Mouse (Mus musculus): ENCODE measurements around the gene Olfr800.

Gene Olfr800

DNA sequence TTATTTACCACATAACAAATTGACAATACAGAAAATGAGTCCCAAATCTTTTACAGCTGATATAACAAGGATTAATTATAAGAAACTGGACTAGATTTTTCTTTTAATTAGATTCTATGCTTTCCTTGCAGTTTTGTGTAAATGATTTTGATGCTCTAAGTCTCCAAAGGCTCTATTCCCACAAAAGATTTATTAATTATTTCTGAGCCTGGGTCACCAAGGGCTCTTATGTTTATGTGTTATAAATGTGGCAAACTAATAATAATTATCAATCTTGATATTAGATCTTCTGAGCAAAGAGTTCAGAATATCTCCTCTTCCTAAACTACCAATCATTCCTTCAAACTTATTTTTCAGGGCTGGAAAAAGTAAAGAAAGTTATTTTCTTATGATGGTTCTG, at the start of gene Olfr800:
Olfr800 (plus strand) TSS at position 301 of the 400 bp plus-strand sequence.
- DNase-seq: no peak

DNA sequence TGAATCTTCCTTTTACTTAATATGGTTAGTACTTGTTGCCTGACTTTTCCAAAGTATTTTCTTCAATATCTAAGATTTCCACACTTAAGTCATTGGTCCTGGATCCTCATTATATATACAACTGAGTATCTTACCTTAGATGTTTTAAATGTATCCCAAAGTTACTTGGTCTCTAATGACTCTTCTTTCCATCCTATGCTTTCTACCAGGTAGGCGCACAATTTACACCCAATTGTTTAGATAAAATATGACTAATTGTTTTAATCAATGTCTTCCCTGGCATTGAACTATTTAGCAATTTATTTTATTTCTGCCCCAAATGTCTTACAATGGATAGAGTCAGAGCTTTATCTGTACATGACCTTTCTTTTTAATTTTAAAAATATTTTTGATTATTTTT, 45.0 kb upstream of the Olfr800 start, which contains the start of gene Olfr796:
Olfr796 (minus strand) TSS at position 101 of the 400 bp plus-strand sequence.
- no peak for DNase-seq

DNA sequence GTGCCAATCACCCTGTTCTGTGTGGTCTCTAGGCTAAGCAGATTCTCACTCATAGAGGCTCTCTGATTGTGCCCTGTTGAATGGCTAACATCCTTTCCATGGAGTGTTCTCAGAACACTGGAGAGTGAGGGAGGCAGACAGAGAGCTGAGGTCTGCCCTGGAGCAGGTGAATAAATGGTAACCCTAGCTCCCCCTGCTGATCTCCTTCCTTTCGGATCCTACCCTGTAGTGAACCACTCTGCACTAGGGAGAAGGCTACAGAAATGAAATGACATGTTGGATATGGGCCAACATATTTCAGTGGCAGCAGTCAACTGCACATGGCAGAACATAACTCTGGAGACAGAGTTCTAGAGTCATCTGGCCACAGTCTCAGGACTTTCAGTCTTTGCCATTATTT, 35.8 kb upstream of the Olfr800 start:
- DNase-seq: no peak

DNA sequence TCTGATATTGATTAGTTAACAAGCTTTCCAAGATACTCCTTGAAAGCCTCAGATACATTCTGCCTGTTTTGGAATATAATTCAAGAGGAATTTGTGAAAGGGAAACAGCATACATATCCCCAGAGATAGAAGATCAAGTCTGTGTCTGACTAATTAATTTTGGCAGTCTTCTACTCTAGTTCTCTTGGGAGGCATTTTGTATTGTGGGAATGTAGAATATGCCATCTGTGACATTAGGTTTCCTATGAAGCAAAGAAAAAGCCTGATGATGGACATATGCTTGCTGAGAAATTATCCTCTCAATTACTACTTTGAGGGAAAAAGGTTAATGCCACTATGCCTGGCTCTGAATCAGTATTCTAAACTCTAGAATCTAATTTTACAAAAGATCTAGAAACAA, 34.2 kb upstream of the Olfr800 start:
- no peak for DNase-seq

DNA sequence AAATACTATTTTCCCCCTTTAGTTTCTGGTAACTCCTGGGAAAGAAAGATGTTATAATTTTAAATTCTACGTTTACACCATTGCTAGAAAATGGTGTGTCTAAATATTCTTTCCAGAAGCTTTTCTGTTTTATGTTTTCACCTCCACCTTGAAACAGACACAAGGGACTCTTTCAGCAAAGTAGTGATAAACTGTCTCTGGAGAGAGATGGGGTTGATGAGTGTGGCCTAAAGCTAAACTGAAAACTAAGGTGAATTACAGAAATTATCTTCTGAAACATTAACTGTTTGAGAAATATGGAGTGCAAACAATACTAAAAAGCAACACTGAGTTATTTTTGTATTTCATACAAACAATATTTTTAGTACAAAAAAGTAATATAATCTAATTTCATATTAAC, 29.7 kb upstream of the Olfr800 start, which contains the start of gene Olfr798:
Olfr798 (minus strand) TSS at position 101 of the 400 bp plus-strand sequence.
- no peak for DNase-seq

DNA sequence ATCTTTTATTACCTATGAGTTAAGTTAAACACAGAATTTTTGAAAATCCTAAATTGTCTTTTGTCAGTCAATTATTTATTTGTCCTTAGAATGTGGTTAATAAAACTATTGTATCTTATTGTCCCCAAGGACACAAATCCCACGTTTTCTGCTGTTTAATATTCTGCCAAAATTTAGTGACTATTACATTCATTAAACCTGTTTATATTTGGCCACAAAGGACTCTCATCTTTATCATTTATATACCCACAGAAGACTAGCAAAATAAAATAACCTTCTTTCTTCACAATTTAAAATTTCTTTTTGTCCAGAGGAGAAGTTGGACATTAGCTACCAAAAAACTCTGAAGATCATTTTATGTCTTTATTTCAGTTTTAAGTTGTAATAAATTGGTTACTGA, 20.3 kb upstream of the Olfr800 start, which contains the start of gene Olfr799:
Olfr799 (plus strand) TSS at position 301 of the 400 bp plus-strand sequence.
- no peak for DNase-seq

DNA sequence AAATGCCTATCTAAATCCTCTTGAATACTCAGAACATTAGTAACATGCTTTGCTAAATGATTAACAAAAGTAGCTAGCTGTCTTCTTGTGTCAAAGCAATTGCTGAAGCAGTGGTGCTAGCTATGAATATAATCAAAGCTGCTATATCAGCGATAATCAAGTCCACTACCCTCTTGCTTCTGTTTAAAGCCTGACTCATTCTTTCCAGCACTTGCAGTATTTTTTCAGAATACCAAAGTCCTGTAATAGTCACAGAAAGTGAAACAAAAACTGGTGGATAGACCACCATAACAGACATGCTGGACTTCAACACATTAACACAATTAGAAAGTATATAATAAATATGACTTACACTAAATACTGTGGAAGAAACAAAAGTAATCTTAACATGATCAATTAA, 5.7 kb upstream of the Olfr800 start:
- no peak for DNase-seq

DNA sequence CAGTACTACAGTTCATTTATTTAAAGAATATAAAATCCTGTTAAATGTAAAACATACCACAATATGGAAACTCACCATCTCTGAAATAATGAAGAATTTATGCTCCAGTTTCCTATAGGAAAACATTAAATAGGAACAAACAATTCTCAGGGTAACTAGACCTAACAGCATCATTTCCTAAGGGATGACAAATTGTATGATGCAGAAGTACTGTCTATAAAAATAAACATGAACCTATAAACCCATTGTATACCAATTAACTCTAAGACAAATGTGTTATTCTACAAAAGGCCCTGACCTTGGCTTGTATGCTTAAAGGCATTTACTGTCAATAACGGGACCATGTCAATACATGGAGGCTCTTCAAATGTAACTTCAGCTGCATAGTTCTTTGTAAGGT, 16.3 kb downstream of the Olfr800 start, which contains the start of gene Olfr801:
Olfr801 (minus strand) TSS at position 101 of the 400 bp plus-strand sequence.
- no peak for DNase-seq

DNA sequence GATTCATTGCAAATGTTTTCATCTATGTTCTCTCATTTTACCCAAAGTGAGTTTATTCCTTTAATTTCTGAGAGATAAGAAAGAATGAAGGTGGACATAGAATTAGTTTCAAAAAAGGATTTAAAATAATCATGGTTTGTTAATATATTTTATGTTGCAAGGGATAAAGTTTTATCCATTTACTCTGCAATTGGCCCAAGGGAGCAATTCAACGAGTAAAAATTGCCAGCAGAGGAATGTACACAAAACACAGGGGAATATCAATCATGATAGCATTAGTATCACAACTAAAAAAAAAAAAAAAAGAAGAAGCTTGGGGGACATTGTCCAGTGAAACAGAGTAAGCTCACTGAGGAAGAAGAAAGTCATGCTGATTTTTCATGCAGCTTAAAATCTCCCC, 30.6 kb downstream of the Olfr800 start, which contains the start of gene Olfr802:
Olfr802 (minus strand) TSS at position 101 of the 400 bp plus-strand sequence.
- no peak for DNase-seq

DNA sequence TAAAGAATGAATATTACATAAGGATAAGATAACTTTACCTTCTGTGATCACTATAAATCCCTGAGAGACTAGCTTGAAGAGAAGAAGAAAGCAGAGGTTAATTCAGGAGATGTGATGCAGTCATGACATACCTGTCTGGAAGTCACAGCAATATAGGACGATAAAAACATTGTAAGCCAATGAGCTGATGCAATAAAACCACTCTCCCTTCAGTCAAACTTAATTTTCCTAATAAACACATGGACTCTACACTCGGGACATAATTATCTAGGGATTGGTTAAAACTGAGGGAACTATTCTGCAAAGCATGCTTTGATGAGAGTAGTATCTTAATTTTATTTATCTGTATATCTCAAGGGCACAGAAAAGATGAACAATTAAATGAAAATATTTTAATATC, 36.7 kb downstream of the Olfr800 start, which contains the start of gene Olfr803:
Olfr803 (minus strand) TSS at position 101 of the 400 bp plus-strand sequence.
- DNase-seq: no peak

DNA sequence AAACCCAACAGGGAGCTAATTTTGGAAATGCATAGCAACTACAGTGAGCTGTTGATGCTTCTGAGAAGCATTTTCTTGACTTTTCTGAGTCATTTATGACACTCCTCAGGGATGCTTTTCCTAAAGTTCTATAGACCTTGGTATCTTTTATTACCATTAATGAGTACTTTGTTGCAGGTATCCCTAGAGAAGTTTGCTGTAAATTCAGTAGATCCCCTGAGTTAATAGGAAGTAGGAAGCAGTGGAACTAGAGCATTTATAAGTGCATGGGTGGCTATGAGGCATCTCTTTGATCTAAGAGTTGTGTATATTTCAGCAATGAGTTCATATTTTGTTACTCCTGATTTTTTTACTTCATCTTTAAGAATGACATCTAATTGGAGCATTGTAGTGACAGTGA, 45.4 kb downstream of the Olfr800 start, which contains the start of gene Olfr804:
Olfr804 (plus strand) TSS at position 301 of the 400 bp plus-strand sequence.
- DNase-seq: no peak
